Mouse (Mus musculus): ENCODE data around the gene Ntng2.

The Ntng2 gene

DNA sequence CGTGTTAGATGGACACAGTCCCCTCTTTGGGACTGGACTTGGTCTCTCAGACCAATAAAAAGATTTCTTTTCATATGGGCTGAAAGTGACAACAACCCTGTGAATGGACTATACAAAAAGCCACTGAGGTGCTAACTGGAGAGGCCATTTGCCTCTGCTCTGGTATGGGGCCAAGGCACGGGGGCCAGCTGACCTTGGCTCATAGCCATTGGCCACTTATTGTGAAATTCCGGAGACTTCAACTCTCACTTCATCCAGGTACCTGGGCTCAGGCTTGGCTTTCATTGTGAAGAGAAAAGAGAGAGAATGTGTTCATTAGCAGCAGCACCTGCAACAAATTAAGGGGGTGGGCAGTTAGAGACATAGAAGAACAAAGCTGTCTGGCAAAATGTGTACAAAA, 4.3 kb downstream of the Ntng2 start:
- no peak for TF ChIP-seq GATA4 (IDR thresholded peaks at IDR 0.05; ENCODE audit: insufficient replicate concordance, low read length)

DNA sequence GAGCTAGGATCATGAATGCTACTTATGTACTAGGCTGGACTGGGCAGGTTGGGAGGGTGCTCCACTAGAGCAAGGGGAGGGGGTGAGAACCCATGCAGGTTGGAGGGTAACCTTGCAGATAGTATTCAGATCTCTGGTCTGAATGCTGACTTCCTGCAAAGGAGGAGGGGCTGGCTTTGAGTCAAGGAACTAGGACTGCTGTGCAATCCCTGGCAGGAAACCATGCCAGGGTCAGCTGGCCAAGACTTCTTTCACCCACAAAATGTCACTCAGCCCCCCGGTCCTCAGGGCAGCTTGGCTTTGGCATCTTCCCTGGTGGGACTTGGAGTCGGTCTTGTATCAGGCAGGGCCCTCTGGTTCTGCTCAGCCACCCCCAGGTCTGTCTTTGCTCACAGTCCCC, 5.4 kb downstream of the Ntng2 start:
- no peak for TF ChIP-seq GATA4 (IDR thresholded peaks at IDR 0.05; ENCODE audit: insufficient replicate concordance, low read length)

DNA sequence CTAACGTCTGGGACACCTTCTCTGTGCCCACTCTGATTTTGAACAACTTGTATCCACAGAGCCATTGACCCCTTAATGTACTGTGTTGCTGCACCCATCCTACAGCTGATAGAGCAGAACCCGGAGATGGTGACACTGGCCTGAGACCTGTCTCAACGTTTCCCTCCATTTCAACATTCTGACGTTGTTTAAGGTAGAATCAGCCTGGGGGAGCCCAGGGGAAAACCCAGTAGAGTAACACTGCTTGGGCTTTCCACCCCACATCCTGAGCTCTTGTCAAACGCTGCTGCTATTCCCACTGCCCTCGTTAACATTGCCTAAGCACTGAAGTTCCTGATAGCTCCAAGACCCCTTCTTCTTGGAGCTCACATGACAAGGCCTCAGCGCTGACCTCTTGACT, 5.9 kb downstream of the Ntng2 start:
- no peak for TF ChIP-seq GATA4 (IDR thresholded peaks at IDR 0.05; ENCODE audit: insufficient replicate concordance, low read length)

DNA sequence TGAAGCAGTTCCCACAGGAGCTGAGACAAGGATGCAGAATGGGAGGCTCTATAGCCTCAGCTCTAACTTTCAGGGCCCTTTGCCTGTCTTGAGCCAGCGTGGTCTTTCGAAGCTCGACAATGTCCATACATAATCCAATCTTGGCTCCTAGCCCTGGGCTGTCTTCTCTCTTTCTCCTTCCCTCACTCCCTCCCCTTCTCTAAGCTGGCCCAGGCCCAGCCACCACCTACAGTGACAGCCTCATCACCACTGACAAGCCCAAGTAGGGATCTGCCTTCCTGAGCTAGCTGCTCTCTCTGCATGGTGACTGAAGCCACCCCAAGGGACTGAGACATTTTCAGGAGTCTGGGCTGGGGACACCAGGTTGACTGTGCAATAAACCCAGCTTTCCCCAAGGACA, 6.5 kb downstream of the Ntng2 start:
- TF ChIP-seq GATA4 (IDR thresholded peaks at IDR 0.05; ENCODE audit: insufficient replicate concordance, low read length) = no peak

DNA sequence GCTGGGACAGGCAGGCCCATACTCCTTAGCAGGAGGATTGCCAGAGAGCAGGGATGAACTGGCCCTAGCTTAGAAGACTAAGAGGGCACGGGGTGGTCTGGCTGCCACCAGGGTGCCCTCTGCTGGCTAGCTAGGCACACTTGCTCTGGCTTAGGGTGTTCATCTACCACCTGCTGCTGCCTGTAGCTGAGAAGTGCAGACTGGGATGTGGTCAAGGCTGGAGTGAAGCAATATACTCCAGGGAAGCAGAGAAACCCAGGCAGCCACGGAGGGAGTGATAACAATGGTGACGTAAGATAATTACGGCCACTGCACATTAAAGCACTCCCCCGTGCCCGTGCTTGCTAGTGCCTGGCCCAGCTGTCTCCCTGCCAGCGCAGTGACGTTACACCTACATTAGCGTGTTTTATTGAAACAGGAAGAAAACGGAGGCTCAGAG, 7.4 kb downstream of the Ntng2 start:
- no peak for TF ChIP-seq GATA4 (IDR thresholded peaks at IDR 0.05; ENCODE audit: insufficient replicate concordance, low read length)

DNA sequence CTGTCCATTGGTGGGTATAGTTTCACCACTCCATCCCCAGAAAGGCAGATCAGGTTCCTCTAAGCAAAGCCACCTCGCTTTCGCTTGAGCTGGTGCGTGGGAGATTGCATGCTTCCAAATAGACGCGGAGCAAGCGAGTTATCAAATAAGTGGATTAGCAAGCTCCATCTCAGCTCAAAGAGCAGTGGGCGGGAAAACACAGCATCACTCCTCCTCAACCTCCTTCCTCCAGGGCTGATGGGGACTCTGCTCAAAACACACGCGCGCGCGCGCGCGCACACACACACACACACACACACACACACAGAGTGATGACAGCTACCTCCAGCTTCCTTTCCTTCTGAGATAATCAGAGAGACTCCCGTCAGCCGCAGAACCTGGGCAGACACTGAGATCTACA, 13.5 kb downstream of the Ntng2 start:
- no peak for TF ChIP-seq GATA4 (IDR thresholded peaks at IDR 0.05; ENCODE audit: insufficient replicate concordance, low read length)

DNA sequence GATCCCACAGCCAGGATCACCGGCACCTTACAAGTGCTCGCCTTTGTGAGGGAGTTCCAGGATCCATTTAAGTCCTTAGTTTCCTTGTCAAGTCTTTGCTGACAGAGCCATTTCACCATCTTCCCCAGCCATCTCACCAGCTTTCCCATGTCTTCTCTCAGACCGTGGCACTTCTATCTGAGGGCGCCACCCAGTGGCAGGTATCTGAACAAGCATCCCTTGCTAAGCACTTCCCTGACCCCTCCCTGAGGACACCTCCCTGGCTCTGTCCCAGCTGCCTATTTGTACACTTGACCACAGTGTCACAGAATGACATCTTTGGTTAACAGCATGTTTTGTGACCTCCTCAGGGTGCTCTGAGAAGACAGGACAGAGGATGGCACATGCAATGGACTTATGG, 15.2 kb downstream of the Ntng2 start:
- no peak for TF ChIP-seq GATA4 (IDR thresholded peaks at IDR 0.05; ENCODE audit: insufficient replicate concordance, low read length)

DNA sequence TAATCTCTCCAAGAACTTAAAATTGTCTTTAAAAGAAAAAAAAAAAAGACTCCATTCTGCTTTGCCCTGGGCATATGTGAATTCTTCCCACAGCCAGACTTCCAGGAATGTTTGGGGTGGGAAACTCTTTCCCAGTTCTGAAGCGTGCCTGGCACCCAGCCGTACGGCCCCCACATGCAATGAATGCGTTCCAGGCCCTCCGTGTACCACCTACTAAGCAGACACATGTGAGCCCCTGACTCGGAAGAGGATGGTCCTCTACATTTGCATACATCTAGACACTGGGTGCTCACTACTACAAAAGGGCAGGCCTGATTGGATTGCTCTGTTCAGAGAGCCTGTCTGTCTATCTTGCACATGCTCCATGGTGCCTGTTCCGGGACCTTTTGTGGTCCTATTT, 17.0 kb downstream of the Ntng2 start:
- no peak for TF ChIP-seq GATA4 (IDR thresholded peaks at IDR 0.05; ENCODE audit: insufficient replicate concordance, low read length)

DNA sequence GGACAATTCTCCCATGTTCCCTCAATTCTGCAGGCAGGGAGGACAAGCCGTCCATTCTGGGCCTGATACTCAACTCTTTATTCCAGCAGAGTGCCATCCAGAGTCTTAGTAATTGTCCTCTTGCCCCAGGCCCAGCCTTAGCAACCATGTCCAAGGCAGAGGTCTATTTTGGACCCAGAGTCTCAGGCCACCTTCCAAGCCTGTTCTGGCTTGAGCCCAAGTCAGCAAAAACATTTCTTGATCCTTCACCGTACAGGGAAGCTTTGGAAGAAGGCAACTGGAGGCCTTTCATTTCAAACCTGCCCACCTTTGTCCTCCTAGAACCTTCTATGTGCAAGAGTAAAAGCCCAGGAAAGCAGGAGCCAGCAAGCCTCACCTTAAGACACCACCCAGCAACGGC, 17.8 kb downstream of the Ntng2 start:
- no peak for TF ChIP-seq GATA4 (IDR thresholded peaks at IDR 0.05; ENCODE audit: insufficient replicate concordance, low read length)

DNA sequence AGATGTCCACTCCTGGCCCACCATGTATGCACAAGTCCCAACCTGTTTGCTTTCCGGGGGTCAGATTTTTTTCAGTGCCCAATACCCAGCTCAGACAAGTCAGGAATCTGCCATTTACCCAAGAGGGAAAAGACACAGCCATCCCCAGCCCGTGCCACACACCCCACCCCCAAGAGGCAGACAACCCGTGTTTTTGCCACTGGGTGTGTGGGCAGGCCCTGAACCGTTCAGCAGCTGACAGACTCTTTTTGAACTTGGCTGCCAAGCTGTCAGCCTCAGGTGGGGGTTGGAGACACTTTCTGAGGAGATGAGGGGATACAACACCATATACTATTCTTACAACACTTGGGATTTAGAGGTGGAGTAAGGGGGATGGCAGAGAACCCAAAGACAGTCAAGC, 18.8 kb downstream of the Ntng2 start:
- TF ChIP-seq GATA4 (IDR thresholded peaks at IDR 0.05; ENCODE audit: insufficient replicate concordance, low read length) = no peak

DNA sequence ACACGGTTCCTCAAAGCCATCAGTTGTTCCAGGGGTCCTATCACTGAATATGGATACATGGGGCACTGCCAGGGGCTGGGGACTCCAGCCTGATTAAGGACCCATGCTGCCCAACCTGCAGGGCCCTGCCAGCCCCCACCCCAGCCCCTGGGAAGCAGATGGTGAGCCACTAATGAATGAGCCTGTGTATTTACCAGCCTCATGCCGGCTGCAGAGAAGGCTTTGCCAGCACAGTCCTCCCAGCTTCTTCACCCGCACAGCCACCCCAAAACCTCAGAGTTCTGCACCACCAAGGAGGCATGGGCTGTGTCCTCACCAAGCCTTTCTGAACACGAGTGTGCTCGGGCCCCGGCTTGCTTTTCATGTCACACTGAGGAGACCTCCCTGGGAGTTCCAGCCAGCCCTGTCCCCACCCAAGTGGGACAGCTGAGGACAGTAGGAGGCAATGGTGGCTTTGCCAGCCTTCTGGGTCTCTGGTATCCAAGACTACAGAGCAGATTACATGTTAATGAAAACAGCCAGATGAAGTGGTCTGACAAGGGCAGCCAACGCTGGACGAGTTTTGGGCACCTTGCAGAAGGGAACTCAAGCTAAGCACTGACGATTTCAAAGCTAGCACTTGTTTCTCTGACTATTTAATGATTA, 22.5 kb downstream of the Ntng2 start:
- TF ChIP-seq GATA4 (IDR thresholded peaks at IDR 0.05; ENCODE audit: insufficient replicate concordance, low read length) = no peak

DNA sequence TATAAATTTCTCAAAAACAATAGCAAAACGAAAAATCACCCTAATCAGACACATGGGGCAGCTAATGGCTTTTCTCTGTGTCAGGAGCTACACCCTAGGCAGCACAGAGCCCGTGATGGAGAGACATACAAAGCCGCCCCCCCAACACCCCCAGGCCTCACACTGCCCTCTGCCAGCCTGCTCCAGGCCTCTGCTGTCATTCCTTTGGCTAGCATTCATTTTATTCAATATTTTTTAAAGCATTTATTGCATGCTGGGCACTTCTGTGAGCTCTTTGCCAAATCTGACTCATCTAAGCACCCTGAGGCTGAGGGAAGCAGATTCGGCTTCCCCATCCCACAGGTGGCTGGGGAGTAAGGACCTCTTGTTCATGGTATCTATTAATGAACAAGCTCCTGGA, 26.1 kb downstream of the Ntng2 start:
- no peak for TF ChIP-seq GATA4 (IDR thresholded peaks at IDR 0.05; ENCODE audit: insufficient replicate concordance, low read length)

DNA sequence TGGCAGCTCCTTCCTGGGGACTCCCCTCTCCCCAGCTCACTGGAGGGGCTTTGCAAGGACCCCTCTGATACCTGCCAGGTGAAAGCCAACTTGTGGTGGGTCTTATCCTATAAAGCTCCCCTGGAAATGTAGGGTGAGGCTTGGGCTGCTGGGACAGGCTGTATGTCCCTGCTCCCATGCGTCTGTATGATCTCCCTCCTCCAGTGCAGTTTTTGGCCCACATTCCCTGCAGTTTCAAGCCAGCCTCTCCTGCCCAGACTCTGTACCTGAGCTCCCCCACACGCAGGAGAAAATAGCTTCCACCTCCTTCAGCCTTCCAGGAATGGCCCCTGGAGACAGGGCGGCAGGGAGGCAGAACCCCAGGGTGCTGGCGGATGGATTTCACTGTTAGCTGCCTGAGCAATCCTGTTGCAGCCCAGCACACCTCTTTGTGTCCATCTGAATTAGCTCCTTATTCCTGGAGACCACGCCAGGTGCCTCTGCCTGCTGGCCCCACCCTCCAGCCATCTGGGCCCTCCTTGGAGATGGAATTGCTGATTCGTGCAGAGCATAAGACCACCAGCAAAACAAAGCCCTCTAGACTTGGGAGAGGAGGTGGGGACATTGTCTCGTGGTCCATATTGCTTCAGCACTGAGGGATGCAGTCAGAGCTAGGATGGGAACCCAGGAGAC, 29.1 kb downstream of the Ntng2 start:
- TF ChIP-seq GATA4 (IDR thresholded peaks at IDR 0.05; ENCODE audit: insufficient replicate concordance, low read length) = no peak

DNA sequence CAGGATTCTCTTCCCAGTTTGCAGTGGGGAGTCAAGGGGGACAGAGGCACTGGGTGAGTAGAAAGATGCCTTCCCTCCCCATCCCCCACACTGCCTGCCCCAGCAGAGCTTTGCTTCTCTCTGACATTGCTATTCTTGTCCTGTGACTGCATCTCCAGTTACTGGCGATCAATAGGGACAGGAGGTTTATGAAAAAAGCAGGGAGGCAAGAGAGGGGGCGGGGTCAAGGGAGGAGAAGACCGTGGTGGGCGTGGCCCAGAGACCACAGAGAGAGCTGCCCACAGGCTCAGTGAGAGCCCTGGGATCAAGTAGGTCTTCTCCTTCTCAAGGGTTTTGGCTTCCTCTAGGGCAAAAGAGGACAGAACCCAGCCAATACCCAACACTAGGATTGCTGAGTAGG, 30.5 kb downstream of the Ntng2 start:
- no peak for TF ChIP-seq GATA4 (IDR thresholded peaks at IDR 0.05; ENCODE audit: insufficient replicate concordance, low read length)

DNA sequence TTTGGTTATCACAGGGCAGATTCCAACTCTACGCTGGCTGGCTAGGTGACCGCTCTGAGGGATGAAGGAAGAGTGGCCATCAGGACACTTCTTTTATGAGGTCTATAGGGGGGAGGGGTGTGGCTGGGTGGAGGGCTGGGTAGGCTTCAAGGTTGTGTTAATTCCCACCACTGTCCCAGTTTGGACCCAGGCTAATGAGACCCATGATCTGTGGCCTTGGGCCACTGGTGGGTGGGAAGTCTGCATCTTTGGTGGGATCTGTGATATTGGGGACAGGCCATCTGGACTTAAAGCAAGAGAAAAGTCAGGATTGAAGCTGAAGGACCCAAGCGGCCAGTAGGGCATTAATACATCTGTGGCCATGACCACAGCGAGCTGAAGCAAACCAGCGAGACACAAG, 34.0 kb downstream of the Ntng2 start:
- TF ChIP-seq GATA4 (IDR thresholded peaks at IDR 0.05; ENCODE audit: insufficient replicate concordance, low read length) = no peak

DNA sequence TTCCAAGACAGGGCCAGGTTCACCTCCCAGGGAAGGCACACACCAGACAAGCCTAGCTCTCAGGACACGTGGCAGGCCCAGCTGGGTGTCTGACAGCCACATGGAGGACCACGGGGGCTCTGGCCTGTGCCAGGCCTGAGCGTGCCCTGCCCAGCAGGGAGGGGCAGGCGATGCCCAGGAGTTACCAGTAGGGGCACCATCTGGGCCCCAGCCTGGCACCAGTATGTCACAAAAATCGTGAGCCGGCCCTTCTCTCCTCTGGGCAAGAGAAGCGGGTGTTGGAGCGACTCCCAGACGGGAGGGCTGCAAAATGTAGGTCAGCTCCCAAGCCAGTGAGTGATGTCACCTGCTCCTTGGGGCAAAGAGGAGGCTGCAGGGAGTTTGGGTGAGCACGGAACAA, 34.9 kb downstream of the Ntng2 start:
- TF ChIP-seq GATA4 (IDR thresholded peaks at IDR 0.05; ENCODE audit: insufficient replicate concordance, low read length) = no peak

DNA sequence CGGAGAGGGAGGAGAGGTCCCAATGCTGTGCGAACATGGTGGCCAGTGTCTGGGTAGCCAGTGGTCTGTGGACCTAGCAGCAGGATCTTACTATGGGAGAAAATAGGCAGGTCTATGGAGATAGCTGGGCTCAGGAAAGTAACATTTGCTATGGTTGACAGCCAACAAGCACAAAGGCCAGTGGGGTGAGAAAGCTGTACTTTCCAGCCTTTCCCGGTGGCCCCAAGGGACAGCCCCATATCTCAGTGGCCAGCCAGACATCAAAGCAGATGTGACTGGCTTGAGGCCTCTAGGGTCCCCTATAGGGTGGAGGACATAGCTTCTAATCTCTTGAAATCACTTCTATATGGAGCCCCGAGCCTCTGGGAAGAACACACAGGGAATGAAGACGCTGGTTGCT, 35.8 kb downstream of the Ntng2 start:
- no peak for TF ChIP-seq GATA4 (IDR thresholded peaks at IDR 0.05; ENCODE audit: insufficient replicate concordance, low read length)
